Mouse (Mus musculus): ENCODE results near the gene Prpf6. TPM values are rescaled to one million over a fixed set of nuclear protein-coding genes. Genes with fewer than 3 reads are reported as not detected.

Prpf6 gene
- 3.6 and 12.6 TPM in 2 replicates for polyA plus RNA-seq (2012; ENCODE audit: insufficient read depth, low replicate concordance)

- peaks cover 42% of the 10 kb centered on the region for H3K36me3 ChIP-seq (replicated peaks; ENCODE audit: low read length)
- H3K9me3 ChIP-seq, result no peaks in the 10 kb centered on the region
- peaks cover 45% of the 10 kb centered on the region for H3K4me1 ChIP-seq
- no peaks in the 10 kb centered on the region for H3K27me3 ChIP-seq (replicated peaks)
- no peak for TF ChIP-seq GATA1 (IDR thresholded peaks at IDR 0.05; ENCODE audit: borderline replicate concordance, low read length)
- peak within 1 kb of the TSS; percentile 96 for H3K4me3 ChIP-seq (replicated peaks)
Observed at GRCm38 (mm10) chr2:181591528-181592085, at the start of gene Prpf6. Prpf6 (plus strand) TSS chr2:181591868.

GRCm38 (mm10) chr2:181546142-181546541 is 45.5 kb upstream of the Prpf6 start:
- Histone ChIP-seq H3K9me3 (no peaks in the 10 kb centered on the region), H3K27me3 (replicated peaks) (no peaks in the 10 kb centered on the region), H3K4me3 (replicated peaks) (no peak overlapping the region), H3K36me3 (replicated peaks; ENCODE audit: low read length) (peaks cover 85% of the 10 kb centered on the region), H3K4me1 (peaks cover 43% of the 10 kb centered on the region)
- no peak for TF ChIP-seq GATA1 (IDR thresholded peaks at IDR 0.05; ENCODE audit: borderline replicate concordance, low read length)
- no peak for TF ChIP-seq FLI1 (IDR thresholded peaks at IDR 0.05; ENCODE audit: low read length)

- peaks cover 43% of the 10 kb centered on the region for H3K4me1 ChIP-seq
Observed at GRCm38 (mm10) chr2:181548227-181548626, 43.4 kb upstream of the Prpf6 start.

GRCm38 (mm10) chr2:181548682-181549081 is 43.0 kb upstream of the Prpf6 start:
- Histone ChIP-seq H3K27me3 (replicated peaks) (no peaks in the 10 kb centered on the region), H3K36me3 (replicated peaks; ENCODE audit: low read length) (peaks cover 95% of the 10 kb centered on the region), H3K4me1 (peaks cover 43% of the 10 kb centered on the region), H3K9me3 (no peaks in the 10 kb centered on the region), H3K4me3 (replicated peaks) (no peak overlapping the region)
- TF ChIP-seq FLI1 (IDR thresholded peaks at IDR 0.05; ENCODE audit: low read length) (no peak), GATA1 (IDR thresholded peaks at IDR 0.05; ENCODE audit: borderline replicate concordance, low read length) (no peak)

More at GRCm38 (mm10) chr2:181548227-181548626, 43.4 kb upstream of the Prpf6 start:
- Histone ChIP-seq H3K9me3 (no peaks in the 10 kb centered on the region), H3K27me3 (replicated peaks) (no peaks in the 10 kb centered on the region), H3K4me3 (replicated peaks) (no peak overlapping the region), H3K36me3 (replicated peaks; ENCODE audit: low read length) (peaks cover 90% of the 10 kb centered on the region)
- no peak for TF ChIP-seq GATA1 (IDR thresholded peaks at IDR 0.05; ENCODE audit: borderline replicate concordance, low read length)
- TF ChIP-seq FLI1 (IDR thresholded peaks at IDR 0.05; ENCODE audit: low read length), result no peak

- TF ChIP-seq FLI1 (IDR thresholded peaks at IDR 0.05; ENCODE audit: low read length), result no peak
- Histone ChIP-seq H3K4me1 (peaks cover 32% of the 10 kb centered on the region), H3K9me3 (no peaks in the 10 kb centered on the region), H3K4me3 (replicated peaks) (no peak overlapping the region), H3K27me3 (replicated peaks) (no peaks in the 10 kb centered on the region), H3K36me3 (replicated peaks; ENCODE audit: low read length) (peaks cover 96% of the 10 kb centered on the region)
Observed at GRCm38 (mm10) chr2:181550233-181550632, 41.4 kb upstream of the Prpf6 start.

GRCm38 (mm10) chr2:181553772-181554171 is 37.9 kb upstream of the Prpf6 start:
- H3K4me3 ChIP-seq (replicated peaks), result no peak overlapping the region
- no peak for TF ChIP-seq FLI1 (IDR thresholded peaks at IDR 0.05; ENCODE audit: low read length)
- peaks cover 5% of the 10 kb centered on the region for H3K4me1 ChIP-seq
- H3K36me3 ChIP-seq (replicated peaks; ENCODE audit: low read length), result peaks cover 66% of the 10 kb centered on the region
- H3K9me3 ChIP-seq, result no peaks in the 10 kb centered on the region
- H3K27me3 ChIP-seq (replicated peaks), result no peaks in the 10 kb centered on the region

- no peak overlapping the region for H3K4me3 ChIP-seq (replicated peaks)
- H3K4me1 ChIP-seq, result peaks cover 38% of the 10 kb centered on the region
- H3K9me3 ChIP-seq, result peaks cover 3% of the 10 kb centered on the region; the same call in 1 of the 2 replicates
- peaks cover 73% of the 10 kb centered on the region for H3K36me3 ChIP-seq (replicated peaks; ENCODE audit: low read length)
- H3K27me3 ChIP-seq (replicated peaks), result no peaks in the 10 kb centered on the region
- TF ChIP-seq GATA1 (IDR thresholded peaks at IDR 0.05; ENCODE audit: borderline replicate concordance, low read length) (no peak), FLI1 (IDR thresholded peaks at IDR 0.05; ENCODE audit: low read length) (no peak)
Observed at GRCm38 (mm10) chr2:181567338-181567737, 24.3 kb upstream of the Prpf6 start.

- no peak overlapping the region for H3K4me3 ChIP-seq (replicated peaks)
- H3K4me1 ChIP-seq, result peaks cover 41% of the 10 kb centered on the region
- H3K27me3 ChIP-seq (replicated peaks), result no peaks in the 10 kb centered on the region
- H3K36me3 ChIP-seq (replicated peaks; ENCODE audit: low read length), result peaks cover 84% of the 10 kb centered on the region
- H3K9me3 ChIP-seq, result peaks cover 3% of the 10 kb centered on the region; the same call in 1 of the 2 replicates
- no peak for TF ChIP-seq GATA1 (IDR thresholded peaks at IDR 0.05; ENCODE audit: borderline replicate concordance, low read length)
- no peak for TF ChIP-seq FLI1 (IDR thresholded peaks at IDR 0.05; ENCODE audit: low read length)
Observed at GRCm38 (mm10) chr2:181568272-181569008, 23.2 kb upstream of the Prpf6 start.

- peaks cover 3% of the 10 kb centered on the region; the same call in 1 of the 2 replicates for H3K9me3 ChIP-seq
- H3K4me3 ChIP-seq (replicated peaks), result no peak overlapping the region
- no peaks in the 10 kb centered on the region for H3K27me3 ChIP-seq (replicated peaks)
- H3K36me3 ChIP-seq (replicated peaks; ENCODE audit: low read length), result peaks cover 96% of the 10 kb centered on the region
- H3K4me1 ChIP-seq, result peaks cover 44% of the 10 kb centered on the region
- TF ChIP-seq FLI1 (IDR thresholded peaks at IDR 0.05; ENCODE audit: low read length) (no peak), GATA1 (IDR thresholded peaks at IDR 0.05; ENCODE audit: borderline replicate concordance, low read length) (no peak)
Observed at GRCm38 (mm10) chr2:181569856-181570255, 21.8 kb upstream of the Prpf6 start.

- Histone ChIP-seq H3K4me1 (peaks cover 44% of the 10 kb centered on the region), H3K36me3 (replicated peaks; ENCODE audit: low read length) (peaks cover 98% of the 10 kb centered on the region), H3K4me3 (replicated peaks) (no peak overlapping the region)
Observed at GRCm38 (mm10) chr2:181570375-181570774, 21.3 kb upstream of the Prpf6 start.

More at GRCm38 (mm10) chr2:181570375-181570774, 21.3 kb upstream of the Prpf6 start:
- TF ChIP-seq FLI1 (IDR thresholded peaks at IDR 0.05; ENCODE audit: low read length), result no peak
- TF ChIP-seq GATA1 (IDR thresholded peaks at IDR 0.05; ENCODE audit: borderline replicate concordance, low read length), result no peak
- no peaks in the 10 kb centered on the region for H3K27me3 ChIP-seq (replicated peaks)
- H3K9me3 ChIP-seq, result peaks cover 3% of the 10 kb centered on the region; the same call in 1 of the 2 replicates

Measured in megakaryocyte, embryonic 14.5 days (primary cell).